Comparison of ENCODE assay signal across 7 mouse cellular contexts in the genomic region with DNA sequence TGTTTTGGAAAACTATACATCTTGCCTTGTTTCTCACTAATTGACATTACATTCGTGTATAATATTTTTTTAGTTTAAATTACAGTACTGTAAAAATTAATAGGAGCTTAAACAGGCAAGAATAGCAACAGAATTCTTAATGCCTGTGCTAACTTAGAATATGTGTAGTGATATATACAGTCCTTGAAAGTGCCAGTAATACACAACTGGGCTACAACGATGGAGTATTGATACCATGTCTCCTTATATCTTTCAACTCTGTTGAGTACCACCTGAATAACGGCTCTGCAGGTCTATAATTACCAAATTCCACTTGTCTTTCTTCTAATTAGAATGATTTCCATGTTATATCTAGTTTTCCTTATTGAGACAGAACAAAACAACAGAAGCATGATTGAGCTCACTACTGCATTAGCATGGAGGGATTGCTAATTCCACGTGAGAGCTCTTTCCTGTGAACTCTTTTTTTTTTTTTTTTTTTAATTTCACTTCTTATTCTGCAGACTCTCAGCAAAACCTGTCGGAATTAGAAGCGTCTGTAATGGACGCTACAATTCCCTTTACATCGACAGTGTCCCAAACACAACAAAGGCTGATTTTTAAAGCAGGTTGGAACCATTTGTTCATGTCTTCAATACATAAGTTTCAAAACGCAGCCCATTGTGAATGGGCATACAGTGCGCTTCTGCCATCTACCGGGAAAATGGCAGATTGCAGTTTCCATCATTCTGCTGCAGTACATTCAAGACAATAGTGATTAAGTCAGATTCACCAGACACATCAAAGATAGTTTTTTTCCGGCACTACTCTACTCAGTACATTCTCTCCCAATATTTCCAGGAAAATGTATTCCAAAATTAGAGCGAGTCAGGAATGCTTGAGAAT.
A peak's percentile ranks its signal among the peaks of the same experiment; 100 is the strongest.
DNase-seq lines count a peak whose midpoint lies in the region; ATAC-seq lines count a peak whose summit lies in the region.

No protein-coding gene starts in this region.

- H3K9ac ChIP-seq in forebrain, embryonic 13.5 days = no peak overlapping the region
- no peak overlapping the region for H3K9ac ChIP-seq in hindbrain, embryonic 13.5 days

- no peaks in the 10 kb centered on the region for H3K27me3 ChIP-seq in forebrain, embryonic 13.5 days
- 0 out of 2 replicates have a peak, but pooled peaks cover 2% of the 10 kb centered on the region for H3K27me3 ChIP-seq in hindbrain, embryonic 13.5 days

- no peaks in the 10 kb centered on the region for H3K9me3 ChIP-seq in forebrain, embryonic 13.5 days (replicated peaks)
- H3K9me3 ChIP-seq in hindbrain, embryonic 13.5 days = no peaks in the 10 kb centered on the region

- no peak overlapping the region for H3K27ac ChIP-seq in forebrain, embryonic 13.5 days
- no peak overlapping the region for H3K27ac ChIP-seq in hindbrain, embryonic 13.5 days

- no peak overlapping the region for H3K4me3 ChIP-seq in forebrain, embryonic 13.5 days
- peak overlapping the region; percentile 27 for H3K4me3 ChIP-seq in hindbrain, embryonic 13.5 days

- no peaks in the 10 kb centered on the region for H3K36me3 ChIP-seq in forebrain, embryonic 13.5 days (ENCODE audit: poor library complexity, severe bottlenecking)
- no peaks in the 10 kb centered on the region for H3K36me3 ChIP-seq in hindbrain, embryonic 13.5 days

- 19% methylated on average over 13 of the region's 13 CpGs for WGBS in forebrain, embryonic 13.5 days
- WGBS in hindbrain, embryonic 13.5 days = 21% methylated on average over 13 of the region's 13 CpGs

- H3K4me1 ChIP-seq in forebrain, embryonic 13.5 days = no peaks in the 10 kb centered on the region
- no peaks in the 10 kb centered on the region for H3K4me1 ChIP-seq in hindbrain, embryonic 13.5 days (replicated peaks)

- DNase-seq in NIH3T3 (ENCODE audit: low read depth) = peak; percentile 70
- DNase-seq in c-Kit-positive CD71-positive TER-119-negative erythroid progenitor cells, embryonic 14.5 days (ENCODE audit: low read depth) = peak; percentile 15
- DNase-seq in layer of hippocampus, adult 9-11 months = peak; percentile 63
- DNase-seq in lung, postnatal 10 days = peak; percentile 66
- DNase-seq in right cerebral cortex, adult 18-20 months = peak; percentile 76

- peak overlapping the region; percentile 49 for H3K4me2 ChIP-seq in forebrain, embryonic 13.5 days
- H3K4me2 ChIP-seq in hindbrain, embryonic 13.5 days = peak overlapping the region; percentile 45

- ATAC-seq in forebrain, embryonic 13.5 days = peak; percentile 91
- ATAC-seq in hindbrain, embryonic 13.5 days (ENCODE audit: low FRiP score) = peak; percentile 88

Comparison
In these comparisons a context has a peak if more than half of its experiments do, and no peak if none do; other contexts are left out.
1. DNase-seq: peak in every context shown above with its lines; median percentile 76 in right cerebral cortex, adult 18-20 months; 70 in NIH3T3; 66 in lung, postnatal 10 days; 63 in layer of hippocampus, adult 9-11 months; 15 in c-Kit-positive CD71-positive TER-119-negative erythroid progenitor cells, embryonic 14.5 days.